Mouse (Mus musculus) ES-E14 (cell line): ENCODE results near the gene Prkcb. TPM values are rescaled to one million over a fixed set of nuclear protein-coding genes. Genes with fewer than 3 reads are reported as not detected.

ENCODE experiments used
- DNase-seq: peaks from one replicate; pipeline ENCODE4 v3.0.0-alpha.2; 2013; ENCODE audit warnings: low read depth, low spot score
- H3K27ac ChIP-seq: 2 replicates; pipeline ENCODE4 v1.5.1; 2012; ENCODE audit warnings: low read depth, mild to moderate bottlenecking, low read length, moderate library complexity, mixed read lengths; ENCODE audit not compliant: poor library complexity, insufficient read depth, severe bottlenecking
- H3K36me3 ChIP-seq: 2 replicates; pipeline ENCODE4 v1.6.1; 2012; ENCODE audit warnings: mild to moderate bottlenecking, low read length, moderate library complexity, mixed read lengths; ENCODE audit not compliant: control insufficient read depth, poor library complexity, insufficient read depth, severe bottlenecking
- H3K4me1 ChIP-seq, 2 experiments: fragments of 150-350 bp in 1 of 2; sonication (generic) in 1 of 2; 2 replicates each; pipeline ENCODE4 v1.6.1; 2012; ENCODE audit warnings: low read length in 2 of 2, mild to moderate bottlenecking in 1 of 2, mixed read lengths in 1 of 2; ENCODE audit not compliant: control insufficient read depth in 2 of 2, insufficient read depth in 2 of 2, poor library complexity in 1 of 2
- H3K4me3 ChIP-seq, 2 experiments: fragments of 150-350 bp in 1 of 2; sonication (generic) in 1 of 2; 2 replicates each; pipeline ENCODE4 v1.5.1; 2012; ENCODE audit warnings: low read length in 2 of 2, low read depth in 1 of 2, mild to moderate bottlenecking in 1 of 2, mixed read lengths in 1 of 2; ENCODE audit not compliant: insufficient read depth in 1 of 2, poor library complexity in 1 of 2, severe bottlenecking in 1 of 2
- H3K9ac ChIP-seq: 2 replicates; pipeline ENCODE4 v1.6.1; 2012; ENCODE audit warnings: low read depth, mild to moderate bottlenecking, low read length, mixed read lengths; ENCODE audit not compliant: poor library complexity, insufficient read depth, severe bottlenecking
- H3K9me3 ChIP-seq: fragments of 150-350 bp; sonication (generic); 2 replicates; pipeline ENCODE4 v1.6.1; 2012; ENCODE audit warnings: low read depth, mild to moderate bottlenecking, low read length; ENCODE audit not compliant: control insufficient read depth, insufficient read depth
- CHD2 ChIP-seq: IDR thresholded peaks from 2 replicates; pipeline ENCODE4 v1.6.1; 2014; ENCODE audit warnings: mild to moderate bottlenecking, low read depth, low read length, inconsistent platforms
- HCFC1 ChIP-seq: IDR thresholded peaks from 2 replicates; pipeline ENCODE4 v1.6.1; 2012; ENCODE audit warnings: low read length, inconsistent platforms, borderline replicate concordance; ENCODE audit not compliant: insufficient read depth
- MAFK ChIP-seq: IDR thresholded peaks from 2 replicates; pipeline ENCODE4 v1.6.1; 2014; ENCODE audit warnings: mild to moderate bottlenecking, low read depth, low read length, inconsistent platforms; ENCODE audit not compliant: insufficient read depth
- ZC3H11A ChIP-seq: IDR thresholded peaks from 2 replicates; pipeline ENCODE4 v1.6.1; 2012; ENCODE audit warnings: low read depth, mild to moderate bottlenecking, inconsistent platforms, low read length, borderline replicate concordance
- ZNF384 ChIP-seq: IDR thresholded peaks from 2 replicates; pipeline ENCODE4 v1.6.1; 2012; ENCODE audit warnings: low read depth, low read length, inconsistent platforms
- in situ Hi-C, 2 experiments: fragments of 600-800 bp; cut with MboI; formaldehyde crosslinking; loops; one replicate each; pipeline ENCODE4 v1.15.1; 2025; ENCODE audit warnings: low sequenced_read_pairs in 2 of 2, inconsistent platforms in 1 of 2; ENCODE audit not compliant: unreplicated experiment in 2 of 2
- total RNA-seq: library from RNA; depleted of rRNA; stranded (reverse); fragments of 300-350 nt; gene quantifications from 2 replicates; pipeline ENCODE4 v1.2.3, GENCODE M21; 2012

Prkcb gene
- total RNA-seq, 1 experiment: 6.1 TPM

DNA sequence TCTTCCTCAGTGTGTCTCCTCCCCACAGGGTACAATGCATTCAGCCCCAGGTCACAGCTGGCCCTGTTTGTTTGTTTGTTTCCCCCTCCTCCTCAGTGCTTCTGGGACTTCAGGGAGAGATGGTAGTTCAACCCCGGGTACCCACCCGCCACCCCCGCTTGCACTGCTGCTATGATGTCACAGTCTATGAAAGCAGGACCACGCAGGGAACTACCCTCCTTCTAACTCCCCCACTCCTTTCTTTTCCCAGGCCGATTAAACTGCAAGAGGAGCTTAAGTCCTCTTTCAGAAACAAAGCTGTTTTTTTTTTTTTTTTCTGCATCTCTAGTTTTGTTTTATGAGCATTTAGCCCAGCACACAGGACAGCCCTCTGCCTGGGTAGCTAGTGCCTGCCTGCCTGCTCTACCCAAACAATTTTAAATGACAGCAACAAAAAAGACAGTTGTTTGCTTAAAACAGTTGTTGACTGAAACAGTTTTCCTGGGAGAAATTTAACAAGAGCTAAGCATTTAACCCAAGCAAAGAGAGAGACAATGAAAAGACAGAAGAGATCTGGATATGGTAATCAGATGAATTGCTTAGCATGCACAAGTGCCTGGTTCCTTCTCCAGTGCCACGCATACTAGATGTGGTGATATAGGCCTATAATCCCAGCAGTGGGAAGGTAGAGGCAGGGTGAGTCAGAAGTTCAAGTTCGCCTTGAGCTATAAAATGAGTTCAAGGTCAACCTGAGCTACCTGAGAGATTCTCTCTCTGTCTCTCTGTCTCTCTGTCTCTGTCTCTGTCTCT lies 232.5 kb downstream of the Prkcb start:
- Histone ChIP-seq H3K4me3 (no peak overlapping the region), H3K9ac (no peak overlapping the region), H3K9me3 (no peaks in the 10 kb centered on the region), H3K36me3 (no peaks in the 10 kb centered on the region), H3K4me1 (no peaks in the 10 kb centered on the region), H3K27ac (no peak overlapping the region)
- TF ChIP-seq CHD2 (no peak), HCFC1 (no peak), ZNF384 (no peak), MAFK (no peak), ZC3H11A (no peak)
- no peak for DNase-seq
- in situ Hi-C loops: no loop called here

DNA sequence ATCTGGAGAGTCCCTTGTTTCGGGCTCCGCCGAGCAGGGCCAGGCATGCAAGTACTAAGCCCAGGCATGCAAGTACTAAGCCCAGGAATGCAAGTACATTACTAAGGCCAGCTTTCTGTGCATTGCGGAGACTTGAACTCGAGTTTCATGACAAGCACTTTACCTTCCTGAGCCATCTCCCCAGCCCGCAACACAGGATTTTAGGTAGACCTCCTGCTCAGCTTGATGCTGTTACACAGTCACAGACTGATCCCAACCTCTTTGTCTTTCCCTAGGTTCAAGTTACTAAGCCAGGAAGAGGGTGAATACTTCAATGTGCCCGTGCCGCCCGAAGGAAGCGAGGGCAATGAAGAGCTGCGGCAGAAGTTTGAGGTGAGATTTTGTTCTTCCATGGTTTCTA lies 239.7 kb downstream of the Prkcb start:
- no peak overlapping the region for H3K9ac ChIP-seq
- no peaks in the 10 kb centered on the region for H3K9me3 ChIP-seq
- no peak for DNase-seq
- in situ Hi-C loops: no loop called here
- H3K36me3 ChIP-seq: no peaks in the 10 kb centered on the region
- no peak overlapping the region for H3K27ac ChIP-seq
- H3K4me3 ChIP-seq: no peak overlapping the region
- no peaks in the 10 kb centered on the region for H3K4me1 ChIP-seq
- TF ChIP-seq ZNF384 (no peak), ZC3H11A (no peak), HCFC1 (no peak), CHD2 (no peak), MAFK (no peak)

DNA sequence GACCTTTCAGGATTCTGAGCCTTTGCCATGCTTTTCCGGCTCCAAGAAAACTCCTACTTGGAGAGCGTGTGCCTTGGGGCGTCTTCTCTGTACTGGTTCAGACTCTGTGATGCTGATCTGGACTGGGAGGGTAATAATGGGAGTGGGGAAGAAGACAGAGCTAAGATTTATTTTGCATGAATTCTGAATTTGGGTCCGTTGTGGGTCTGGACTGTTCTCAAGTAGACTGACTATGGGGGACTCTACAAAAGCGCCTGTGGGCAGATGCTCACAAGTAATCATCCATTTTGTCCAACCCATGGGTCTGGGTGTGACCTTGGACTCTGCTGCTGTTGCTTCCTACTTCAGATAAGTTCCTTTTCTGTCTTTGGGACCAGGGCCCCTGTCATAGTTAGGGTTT lies 240.1 kb downstream of the Prkcb start:
- Histone ChIP-seq H3K4me3 (no peak overlapping the region), H3K9me3 (no peaks in the 10 kb centered on the region), H3K4me1 (no peaks in the 10 kb centered on the region), H3K36me3 (no peaks in the 10 kb centered on the region), H3K27ac (no peak overlapping the region), H3K9ac (no peak overlapping the region)
- TF ChIP-seq ZNF384 (no peak), CHD2 (no peak), MAFK (no peak), ZC3H11A (no peak), HCFC1 (no peak)
- no peak for DNase-seq
- in situ Hi-C loops: no loop called here

DNA sequence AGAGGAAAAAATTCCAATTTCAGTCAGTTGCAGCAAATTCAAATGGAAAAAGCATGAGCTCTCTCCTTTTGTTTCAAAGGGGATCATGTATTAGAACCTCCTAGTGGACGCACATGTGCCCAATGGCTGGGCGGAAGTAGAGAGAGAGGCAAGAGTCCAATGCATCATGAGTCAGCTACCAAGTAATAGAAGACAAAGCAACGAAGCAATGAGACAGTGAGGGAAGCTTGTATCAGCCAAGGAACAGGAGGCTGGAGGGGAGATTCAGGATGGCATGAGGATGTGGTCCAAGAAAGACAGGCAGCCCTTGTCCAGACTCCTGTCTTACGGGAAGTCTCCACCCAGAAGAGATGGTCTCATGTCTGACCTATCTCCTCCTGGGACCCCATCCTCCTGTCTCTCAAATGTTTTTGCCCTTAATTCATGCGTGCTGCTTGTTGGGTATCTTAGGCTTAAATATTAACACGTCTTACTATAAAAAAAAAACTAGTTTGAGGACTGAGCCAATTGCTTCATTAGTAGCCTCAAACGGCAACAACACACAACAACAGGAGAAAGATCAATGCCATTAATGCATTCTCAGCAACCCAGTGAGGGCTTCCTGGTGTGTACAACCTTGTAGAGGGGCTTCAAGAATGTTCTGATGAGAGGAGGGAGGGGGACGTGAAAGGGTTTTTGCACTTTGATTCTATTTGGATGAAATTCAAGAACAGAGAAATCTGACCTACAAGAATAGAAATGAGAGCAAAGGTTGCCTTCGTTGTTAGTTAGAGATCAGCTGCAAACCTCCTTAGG lies 245.2 kb downstream of the Prkcb start:
- Histone ChIP-seq H3K9ac (no peak overlapping the region), H3K27ac (no peak overlapping the region), H3K4me1 (no peaks in the 10 kb centered on the region), H3K36me3 (no peaks in the 10 kb centered on the region), H3K4me3 (no peak overlapping the region), H3K9me3 (no peaks in the 10 kb centered on the region)
- TF ChIP-seq CHD2 (no peak), ZC3H11A (no peak), MAFK (no peak), HCFC1 (no peak), ZNF384 (no peak)
- in situ Hi-C loops: no loop called here
- DNase-seq: no peak
